Mouse (Mus musculus): ENCODE results near the gene Tctn1. TPM values are rescaled to one million over a fixed set of nuclear protein-coding genes. Genes with fewer than 3 reads are reported as not detected.

Tctn1 gene
- polyA plus RNA-seq, 1 experiment from 2014 or later: 1.1 TPM

- Histone ChIP-seq H3K9ac (no peak overlapping the region), H3K4me1 (replicated peaks) (peaks cover 42% of the 10 kb centered on the region), H3K27me3 (no peaks in the 10 kb centered on the region), H3K27ac (no peak overlapping the region), H3K36me3 (0 out of 2 replicates have a peak, but pooled peaks cover 7% of the 10 kb centered on the region), H3K9me3 (replicated peaks) (no peaks in the 10 kb centered on the region), H3K4me3 (replicated peaks) (no peak overlapping the region), H3K4me2 (no peak overlapping the region)
- ATAC-seq (ENCODE audit: low read depth) (no peak), DNase-seq (no peak)
- whole genome bisulfite sequencing (ENCODE audit: insufficient replicate concordance): 84% methylated on average over 6 of the region's 6 CpGs
These were observed 35.8 kb upstream of the Tctn1 start for GRCm38 (mm10) chr5:122300071-122300518.

DNA sequence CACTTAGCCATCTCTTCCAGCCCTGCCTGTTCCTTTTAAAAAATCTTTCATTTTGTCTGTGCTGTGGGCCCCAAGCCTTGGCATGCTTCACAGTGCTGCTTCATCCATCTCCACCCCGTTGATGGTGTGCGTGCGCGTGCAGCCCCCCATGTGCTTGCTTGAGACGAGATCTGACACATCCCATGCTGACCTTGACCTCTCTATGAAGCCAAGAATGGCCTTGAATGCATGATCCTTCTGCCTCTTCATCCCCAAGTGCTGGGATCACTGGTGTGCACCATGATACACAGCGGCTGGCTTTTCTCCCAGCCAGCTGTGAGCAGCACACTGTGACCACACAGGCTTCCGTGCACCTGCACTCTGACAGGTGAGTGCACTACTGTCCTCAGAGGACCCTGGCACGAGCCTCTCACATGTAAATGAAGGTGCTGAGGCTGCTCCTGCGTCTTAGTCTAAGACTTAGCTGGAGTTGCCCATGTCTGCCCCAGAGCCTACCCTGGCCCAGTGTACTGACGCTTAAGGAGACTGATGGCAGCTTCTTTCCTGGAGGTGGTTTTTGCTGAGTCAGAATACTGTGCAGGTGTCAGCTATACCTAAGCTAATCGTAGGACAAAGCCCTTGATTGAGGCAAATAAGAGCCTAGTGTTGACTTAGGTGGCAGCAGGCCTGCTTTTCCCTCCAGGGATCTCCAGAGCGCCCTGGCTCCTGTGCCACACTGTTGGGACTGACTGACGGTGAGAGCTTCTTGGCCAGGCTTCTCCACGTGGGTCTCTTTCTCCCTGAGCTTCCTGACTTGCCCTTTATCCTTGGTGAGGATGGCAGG is 31.1 kb upstream of the Tctn1 start:
- H3K9ac ChIP-seq: no peak overlapping the region
- H3K4me1 ChIP-seq (replicated peaks): peaks cover 41% of the 10 kb centered on the region
- no peaks in the 10 kb centered on the region for H3K27me3 ChIP-seq
- ATAC-seq (ENCODE audit: low read depth) (no peak), DNase-seq (no peak)
- H3K4me3 ChIP-seq (replicated peaks): no peak overlapping the region
- H3K4me2 ChIP-seq: no peak overlapping the region
- 0 out of 2 replicates have a peak, but pooled peaks cover 8% of the 10 kb centered on the region for H3K36me3 ChIP-seq
- no peak overlapping the region for H3K27ac ChIP-seq
- 80% methylated on average over 14 of the region's 14 CpGs for WGBS (ENCODE audit: insufficient replicate concordance)
- H3K9me3 ChIP-seq (replicated peaks): no peaks in the 10 kb centered on the region

DNA sequence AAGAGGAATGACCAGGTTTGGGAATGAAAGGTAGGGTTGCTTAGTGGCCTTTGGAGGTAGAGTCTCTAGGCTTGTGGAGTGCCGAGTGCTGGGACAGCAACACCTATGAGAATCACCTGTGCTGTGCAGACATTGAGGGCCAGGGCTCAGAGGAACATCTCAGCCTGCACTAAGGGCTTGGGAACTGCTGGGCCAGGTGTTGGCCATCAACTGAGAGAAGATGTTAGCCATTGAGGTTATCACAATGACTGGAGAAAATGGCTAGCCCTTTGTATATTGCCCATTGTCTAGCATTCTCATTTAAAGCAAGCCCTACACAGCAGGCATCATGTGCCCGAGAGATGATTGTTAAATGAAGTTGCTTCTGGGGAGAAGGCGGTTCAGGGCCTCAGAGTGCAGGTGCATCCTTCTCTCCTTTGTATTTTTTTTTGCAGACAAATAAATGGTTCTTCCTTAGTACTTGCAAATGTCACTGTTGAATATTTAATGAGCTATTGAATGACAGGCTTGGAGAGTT is 30.0 kb upstream of the Tctn1 start:
- H3K4me1 ChIP-seq (replicated peaks): peaks cover 44% of the 10 kb centered on the region
- no peaks in the 10 kb centered on the region for H3K27me3 ChIP-seq
- DNase-seq (no peak), ATAC-seq (ENCODE audit: low read depth) (no peak)
- 81% methylated on average over 3 of the region's 3 CpGs for WGBS (ENCODE audit: insufficient replicate concordance)
- no peak overlapping the region for H3K4me2 ChIP-seq
- H3K9me3 ChIP-seq (replicated peaks): no peaks in the 10 kb centered on the region
- H3K4me3 ChIP-seq (replicated peaks): no peak overlapping the region
- peaks cover 15% of the 10 kb centered on the region; the same call in 1 of the 2 replicates for H3K36me3 ChIP-seq
- H3K27ac ChIP-seq: no peak overlapping the region
- H3K9ac ChIP-seq: no peak overlapping the region

- no peaks in the 10 kb centered on the region for H3K27me3 ChIP-seq
- DNase-seq (no peak), ATAC-seq (ENCODE audit: low read depth) (no peak)
- no peak overlapping the region for H3K4me2 ChIP-seq
- no peaks in the 10 kb centered on the region for H3K9me3 ChIP-seq (replicated peaks)
- H3K4me1 ChIP-seq (replicated peaks): peaks cover 48% of the 10 kb centered on the region
- 79% methylated on average over 6 of the region's 6 CpGs for WGBS (ENCODE audit: insufficient replicate concordance)
- no peak overlapping the region for H3K4me3 ChIP-seq (replicated peaks)
- H3K36me3 ChIP-seq: peaks cover 18% of the 10 kb centered on the region; the same call in 1 of the 2 replicates
- no peak overlapping the region for H3K27ac ChIP-seq
- no peak overlapping the region for H3K9ac ChIP-seq
These were observed 28.9 kb upstream of the Tctn1 start for GRCm38 (mm10) chr5:122293131-122293530.

DNA sequence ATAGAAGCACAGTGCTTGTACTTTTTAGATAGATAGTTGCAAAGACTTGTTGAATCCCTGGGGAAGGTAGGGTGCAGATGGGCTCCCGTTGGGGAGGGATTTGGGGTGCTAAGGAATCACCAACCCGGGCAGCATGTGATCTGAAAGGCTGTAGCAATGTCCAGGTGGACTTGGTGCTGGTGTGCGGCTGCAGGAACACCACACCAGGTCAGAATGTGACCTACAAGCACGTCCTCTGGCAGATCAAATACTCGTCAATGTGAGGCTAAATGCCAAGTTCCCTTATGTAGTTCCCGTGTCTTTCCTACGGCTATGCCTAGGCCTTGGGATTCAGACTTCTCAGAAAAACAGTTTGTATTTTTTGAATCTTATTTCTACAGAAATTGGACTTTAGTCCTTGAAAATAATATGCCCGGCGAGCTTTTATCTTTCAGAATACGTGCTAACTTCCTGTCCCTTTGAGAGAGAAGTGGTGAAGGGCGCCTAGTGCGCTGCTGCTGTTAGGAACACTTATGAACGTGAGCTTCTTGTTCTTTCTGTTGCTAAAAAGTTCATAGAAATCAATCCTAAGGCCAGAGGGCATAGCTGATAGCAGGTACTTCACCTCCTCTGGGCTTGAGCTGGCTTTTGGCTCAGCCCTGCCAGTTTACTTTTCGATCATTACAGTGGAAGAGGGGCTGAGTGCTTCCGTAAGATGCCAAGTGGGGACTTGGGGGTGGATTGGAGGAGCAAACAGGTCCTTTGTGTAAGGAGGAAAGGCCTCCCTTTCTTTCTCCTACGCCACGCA is 27.5 kb upstream of the Tctn1 start:
- Histone ChIP-seq H3K27me3 (no peaks in the 10 kb centered on the region), H3K4me1 (replicated peaks) (peaks cover 61% of the 10 kb centered on the region), H3K9me3 (replicated peaks) (no peaks in the 10 kb centered on the region), H3K4me3 (replicated peaks) (peak overlapping the region; percentile 22; the same call in 1 of the 2 replicates), H3K27ac (peak overlapping the region; percentile 66), H3K36me3 (peaks cover 22% of the 10 kb centered on the region), H3K4me2 (peak overlapping the region; percentile 55), H3K9ac (peak overlapping the region; percentile 57)
- DNase-seq (no peak), ATAC-seq (ENCODE audit: low read depth) (peak; percentile 27; the same call in 1 of the 2 replicates)
- 50% methylated on average over 17 of the region's 17 CpGs for WGBS (ENCODE audit: insufficient replicate concordance)

- Histone ChIP-seq H3K4me1 (replicated peaks) (peaks cover 67% of the 10 kb centered on the region), H3K4me3 (replicated peaks) (peak overlapping the region; percentile 22; the same call in 1 of the 2 replicates), H3K9ac (peak overlapping the region; percentile 57), H3K27me3 (no peaks in the 10 kb centered on the region), H3K4me2 (peak overlapping the region; percentile 55), H3K27ac (peak overlapping the region; percentile 66), H3K9me3 (replicated peaks) (no peaks in the 10 kb centered on the region), H3K36me3 (peaks cover 22% of the 10 kb centered on the region)
- peak; percentile 90 for ATAC-seq (ENCODE audit: low read depth)
- peak; percentile 51 for DNase-seq
- WGBS (ENCODE audit: insufficient replicate concordance): 35% methylated on average over 6 of the region's 6 CpGs
These were observed 26.9 kb upstream of the Tctn1 start for GRCm38 (mm10) chr5:122291149-122291548.

- peaks cover 80% of the 10 kb centered on the region for H3K4me1 ChIP-seq (replicated peaks)
- no peak for ATAC-seq (ENCODE audit: low read depth)
These were observed 24.0 kb upstream of the Tctn1 start for GRCm38 (mm10) chr5:122288147-122288811.

GRCm38 (mm10) chr5:122287026-122287425 is 22.8 kb upstream of the Tctn1 start:
- 47% methylated on average over 4 of the region's 4 CpGs for WGBS (ENCODE audit: insufficient replicate concordance)
- Histone ChIP-seq H3K4me3 (replicated peaks) (no peak overlapping the region), H3K9me3 (replicated peaks) (no peaks in the 10 kb centered on the region), H3K27ac (no peak overlapping the region), H3K27me3 (0 out of 2 replicates have a peak, but pooled peaks cover 6% of the 10 kb centered on the region), H3K36me3 (peaks cover 14% of the 10 kb centered on the region), H3K9ac (no peak overlapping the region), H3K4me2 (0 out of 2 replicates have a peak overlapping the region, but pooled peaks have one; percentile 7), H3K4me1 (replicated peaks) (peaks cover 71% of the 10 kb centered on the region)
- no peak for ATAC-seq (ENCODE audit: low read depth)
- DNase-seq: no peak

More at GRCm38 (mm10) chr5:122288147-122288811, 24.0 kb upstream of the Tctn1 start:
- Histone ChIP-seq H3K9me3 (replicated peaks) (no peaks in the 10 kb centered on the region), H3K4me3 (replicated peaks) (no peak overlapping the region), H3K4me2 (no peak overlapping the region), H3K9ac (no peak overlapping the region), H3K27ac (no peak overlapping the region), H3K27me3 (no peaks in the 10 kb centered on the region), H3K36me3 (peaks cover 14% of the 10 kb centered on the region)
- 73% methylated on average over 4 of the region's 4 CpGs for WGBS (ENCODE audit: insufficient replicate concordance)
- DNase-seq: no peak

DNA sequence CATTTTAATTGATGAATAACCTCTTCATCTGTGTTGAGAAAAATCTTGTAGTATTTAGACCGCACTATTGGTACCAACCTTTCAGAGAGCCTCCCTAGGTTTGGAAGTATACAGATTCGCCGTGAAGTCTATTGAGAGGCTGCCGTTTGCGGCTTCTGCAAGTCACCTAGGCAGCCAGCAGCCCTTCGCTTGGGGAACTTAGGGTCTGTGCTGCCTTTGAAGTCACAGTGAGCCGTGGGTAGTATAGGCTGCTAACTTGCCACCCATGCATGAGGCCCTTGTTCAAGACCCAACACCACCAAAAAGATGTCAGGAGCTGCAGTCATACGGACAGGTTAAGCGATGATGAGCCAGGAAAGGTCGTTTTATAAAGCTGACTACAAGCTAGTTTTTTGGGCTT is 21.9 kb upstream of the Tctn1 start:
- Histone ChIP-seq H3K4me2 (peak overlapping the region; percentile 100), H3K9ac (peak overlapping the region; percentile 91), H3K9me3 (replicated peaks) (no peaks in the 10 kb centered on the region), H3K4me3 (replicated peaks) (peak overlapping the region; percentile 97), H3K36me3 (peaks cover 14% of the 10 kb centered on the region), H3K4me1 (replicated peaks) (peaks cover 67% of the 10 kb centered on the region), H3K27ac (no peak overlapping the region), H3K27me3 (peaks cover 13% of the 10 kb centered on the region)
- DNase-seq: no peak
- 76% methylated on average over 10 of the region's 10 CpGs for WGBS (ENCODE audit: insufficient replicate concordance)
- no peak for ATAC-seq (ENCODE audit: low read depth)

- ATAC-seq (ENCODE audit: low read depth) (no peak), DNase-seq (no peak)
- peaks cover 67% of the 10 kb centered on the region for H3K4me1 ChIP-seq (replicated peaks)
- H3K27ac ChIP-seq: no peak overlapping the region
- 49% methylated on average over 7 of the region's 7 CpGs for WGBS (ENCODE audit: insufficient replicate concordance)
- peak overlapping the region; percentile 97 for H3K4me3 ChIP-seq (replicated peaks)
- H3K27me3 ChIP-seq: peaks cover 17% of the 10 kb centered on the region
- no peaks in the 10 kb centered on the region for H3K9me3 ChIP-seq (replicated peaks)
- H3K4me2 ChIP-seq: peak overlapping the region; percentile 100
- peaks cover 14% of the 10 kb centered on the region for H3K36me3 ChIP-seq
- peak overlapping the region; percentile 91 for H3K9ac ChIP-seq
These were observed 21.5 kb upstream of the Tctn1 start for GRCm38 (mm10) chr5:122285767-122286150.
